Mouse (Mus musculus) MEL (cell line): ENCODE data around the gene Acrbp.

ENCODE experiments used
- CTCF ChIP-seq, 3 experiments: IDR thresholded peaks in 2 of 3; conservative IDR thresholded peaks in 1 of 3; 2 replicates each; pipeline ENCODE4 v1.5.1; 2011 to 2012; ENCODE audit warnings: low read length in 3 of 3, low read depth in 2 of 3, mild to moderate bottlenecking in 2 of 3, improper control_type of control experiment in 1 of 3, inconsistent platforms in 1 of 3, mixed read lengths in 1 of 3, moderate library complexity in 1 of 3; ENCODE audit not compliant: control insufficient read depth in 1 of 3, insufficient read depth in 1 of 3, poor library complexity in 1 of 3, severe bottlenecking in 1 of 3
- EP300 ChIP-seq, 2 experiments: IDR thresholded peaks; 2 replicates each; pipeline ENCODE4 v1.6.1; 2011; ENCODE audit warnings: improper control_type of control experiment in 2 of 2, low read length in 2 of 2, low read depth in 1 of 2, mild to moderate bottlenecking in 1 of 2
- KAT2A ChIP-seq: conservative IDR thresholded peaks from 2 replicates; pipeline ENCODE4 v1.6.1; 2012; ENCODE audit warnings: low read depth, low read length, improper control_type of control experiment, inconsistent platforms
- TCF12 ChIP-seq: IDR thresholded peaks from 2 replicates; pipeline ENCODE4 v1.6.1; 2014; ENCODE audit warnings: low read depth, mild to moderate bottlenecking, inconsistent platforms, low read length, improper control_type of control experiment, moderate library complexity
- USF1 ChIP-seq: IDR thresholded peaks from 2 replicates; pipeline ENCODE4 v1.6.1; 2014; ENCODE audit warnings: low read depth, mild to moderate bottlenecking, inconsistent platforms, low read length, improper control_type of control experiment, moderate library complexity
- ZKSCAN1 ChIP-seq: IDR thresholded peaks from 2 replicates; pipeline ENCODE4 v1.6.1; 2012; ENCODE audit warnings: low read depth, mild to moderate bottlenecking, inconsistent platforms, low read length, improper control_type of control experiment, moderate library complexity

DNA sequence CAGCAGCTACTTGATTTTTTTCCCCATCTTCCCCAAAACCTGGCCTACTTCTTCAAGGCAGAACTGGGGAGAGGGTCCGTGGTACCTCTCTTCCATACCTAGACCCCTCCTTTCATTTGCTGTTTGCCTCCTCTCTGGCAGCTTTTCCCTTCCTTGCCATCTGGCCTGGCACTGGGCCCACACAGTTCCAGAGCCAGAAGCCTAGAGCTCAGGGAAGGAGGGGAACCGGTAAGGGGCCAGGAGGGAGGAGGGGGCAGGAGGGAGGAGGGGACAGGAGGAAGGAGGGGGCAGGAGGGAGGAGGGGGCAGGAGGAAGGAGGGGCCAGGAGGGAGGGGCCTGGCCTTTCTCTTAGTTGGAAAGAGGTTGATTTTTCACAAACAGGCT lies 22.4 kb downstream of the Acrbp start:
- TF ChIP-seq EP300 (IDR thresholded peaks at IDR 0.05; ENCODE audit: low read depth in 1 of 2, low read length in 2 of 2), result no peak
- no peak for TF ChIP-seq CTCF (IDR thresholded peaks at IDR 0.05 in 2 of 3, conservative IDR thresholded peaks at IDR 0.05 in 1 of 3; ENCODE audit: control insufficient read depth in 1 of 3, insufficient read depth in 1 of 3, low read depth in 2 of 3, low read length in 3 of 3, poor library complexity in 1 of 3, severe bottlenecking in 1 of 3)
- no peak for TF ChIP-seq USF1
- no peak for TF ChIP-seq ZKSCAN1
- TF ChIP-seq KAT2A, result no peak
- TF ChIP-seq TCF12, result peak; percentile 39; the same call in 1 of the 2 replicates
